Mouse (Mus musculus) CD8-positive naive resting alpha-beta T cell, adult 2 months (primary cell): ENCODE measurements around the gene Map6.

Source experiments
- DNase-seq, 2 experiments: peaks; one replicate each; pipeline ENCODE4 v3.0.0; 2022; ENCODE audit warnings: low read depth in 2 of 2, low spot score in 2 of 2

Map6 gene

DNA sequence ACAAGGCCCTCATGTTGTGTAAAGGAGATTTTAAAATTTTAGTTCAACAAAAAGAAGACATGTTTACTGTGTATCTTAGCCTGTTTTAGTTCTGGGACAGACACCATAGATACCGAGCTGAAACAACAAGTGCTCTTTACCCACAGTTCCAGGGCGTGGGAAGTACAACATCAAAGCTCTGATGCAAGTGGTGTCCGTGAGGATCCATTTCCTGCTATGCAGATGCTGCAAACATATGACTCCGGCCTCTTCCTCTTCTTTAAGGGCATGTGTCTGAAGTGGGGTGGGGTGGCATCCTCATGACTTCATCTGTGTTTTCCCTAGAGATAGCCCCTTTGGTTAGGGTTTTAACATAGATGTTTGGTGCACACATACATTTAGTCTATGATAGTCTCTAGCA, 3.7 kb upstream of the Map6 start:
- no peak for DNase-seq

DNA sequence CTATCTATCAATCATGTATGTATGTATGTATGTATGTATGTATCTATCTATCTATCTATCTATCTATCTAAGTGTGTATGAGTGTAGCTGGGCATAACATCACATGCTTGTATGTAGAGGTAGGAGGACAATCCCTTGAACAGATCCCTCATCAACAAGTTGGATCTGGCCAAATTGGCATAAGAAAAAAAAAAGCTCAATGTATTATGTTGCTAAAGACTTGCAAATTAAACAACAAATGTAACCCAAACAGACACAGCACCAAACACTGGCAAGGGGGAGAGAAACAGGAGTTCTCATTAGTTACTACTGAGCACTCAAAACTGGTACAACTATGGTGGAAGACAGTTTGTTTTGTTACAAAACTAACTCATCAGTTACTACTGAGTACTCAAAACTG, 2.6 kb upstream of the Map6 start:
- DNase-seq: no peak

DNA sequence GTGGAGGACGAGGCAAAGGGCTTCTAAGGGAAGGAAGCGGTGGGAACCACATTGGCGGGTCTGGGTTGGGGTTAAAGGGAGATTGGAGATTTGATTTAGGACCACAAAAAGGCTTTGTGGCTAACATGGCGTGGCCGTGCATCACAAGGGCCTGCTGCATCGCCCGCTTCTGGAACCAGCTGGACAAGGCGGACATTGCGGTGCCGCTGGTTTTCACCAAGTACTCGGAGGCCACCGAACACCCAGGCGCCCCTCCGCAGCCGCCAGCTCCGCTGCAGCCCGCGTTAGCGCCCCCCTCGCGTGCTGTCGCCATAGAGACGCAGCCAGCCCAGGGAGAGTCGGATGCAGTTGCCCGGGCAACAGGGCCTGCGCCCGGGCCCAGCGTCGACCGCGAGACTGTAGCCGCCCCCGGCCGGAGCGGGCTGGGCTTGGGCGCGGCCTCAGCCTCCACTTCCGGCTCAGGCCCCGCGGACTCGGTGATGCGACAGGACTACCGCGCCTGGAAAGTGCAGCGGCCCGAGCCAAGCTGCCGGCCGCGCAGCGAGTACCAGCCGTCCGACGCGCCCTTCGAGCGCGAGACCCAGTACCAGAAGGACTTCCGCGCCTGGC, 754 bp downstream of the Map6 start:
- no peak for DNase-seq

DNA sequence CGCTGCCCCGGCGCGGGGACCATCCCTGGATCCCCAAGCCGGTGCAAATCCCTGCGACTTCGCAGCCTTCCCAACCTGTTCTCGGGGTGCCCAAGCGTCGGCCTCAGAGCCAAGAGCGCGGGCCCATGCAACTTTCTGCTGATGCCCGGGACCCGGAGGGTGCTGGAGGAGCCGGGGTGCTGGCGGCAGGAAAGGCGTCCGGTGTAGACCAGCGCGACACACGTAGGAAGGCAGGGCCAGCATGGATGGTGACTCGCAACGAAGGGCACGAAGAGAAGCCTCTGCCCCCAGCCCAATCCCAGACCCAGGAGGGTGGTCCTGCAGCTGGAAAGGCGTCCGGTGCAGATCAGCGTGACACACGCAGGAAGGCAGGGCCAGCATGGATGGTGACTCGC, 1.3 kb downstream of the Map6 start:
- DNase-seq: no peak

DNA sequence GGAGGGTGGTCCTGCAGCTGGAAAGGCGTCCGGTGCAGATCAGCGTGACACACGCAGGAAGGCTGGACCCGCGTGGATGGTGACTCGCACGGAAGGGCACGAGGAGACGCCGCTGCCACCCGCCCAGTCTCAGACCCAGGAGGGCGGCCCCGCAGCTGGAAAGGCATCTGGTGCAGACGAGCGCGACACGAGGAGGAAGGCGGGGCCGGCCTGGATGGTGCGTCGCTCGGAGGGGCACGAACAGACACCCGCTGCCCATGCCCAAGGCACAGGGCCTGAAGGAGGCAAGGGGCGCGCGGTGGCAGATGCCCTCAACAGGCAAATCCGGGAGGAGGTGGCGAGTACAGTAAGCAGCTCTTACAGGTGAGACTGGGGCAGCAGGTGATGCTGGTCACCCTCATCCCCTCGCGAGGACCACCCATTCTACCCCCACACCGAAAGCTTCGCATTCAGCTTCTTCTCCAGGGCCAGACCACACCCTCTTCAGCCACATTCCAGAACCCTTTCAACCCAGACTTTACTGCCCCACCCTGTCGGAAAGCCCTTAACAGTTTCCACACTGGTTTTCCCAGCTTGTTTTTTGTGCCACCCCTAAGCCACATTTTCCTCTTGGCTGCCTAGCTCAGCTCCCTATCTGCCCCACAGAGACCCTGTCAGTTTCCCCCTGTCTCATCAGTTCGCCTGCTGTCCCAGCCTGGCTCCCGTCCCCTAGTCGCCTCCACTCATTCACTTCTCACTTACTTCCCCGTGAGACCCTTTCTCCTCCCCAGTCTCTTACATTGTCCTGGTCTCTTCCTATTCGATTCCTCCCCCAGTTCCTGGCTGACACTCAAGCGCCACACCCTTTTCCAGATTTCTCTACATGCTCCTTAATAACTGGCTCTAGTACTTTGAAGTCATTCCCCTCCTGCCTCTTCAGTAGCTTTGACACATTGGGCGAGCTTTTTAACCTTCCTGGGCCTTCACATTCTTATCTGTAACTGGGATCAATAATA, 2.0 kb downstream of the Map6 start:
- no peak for DNase-seq

DNA sequence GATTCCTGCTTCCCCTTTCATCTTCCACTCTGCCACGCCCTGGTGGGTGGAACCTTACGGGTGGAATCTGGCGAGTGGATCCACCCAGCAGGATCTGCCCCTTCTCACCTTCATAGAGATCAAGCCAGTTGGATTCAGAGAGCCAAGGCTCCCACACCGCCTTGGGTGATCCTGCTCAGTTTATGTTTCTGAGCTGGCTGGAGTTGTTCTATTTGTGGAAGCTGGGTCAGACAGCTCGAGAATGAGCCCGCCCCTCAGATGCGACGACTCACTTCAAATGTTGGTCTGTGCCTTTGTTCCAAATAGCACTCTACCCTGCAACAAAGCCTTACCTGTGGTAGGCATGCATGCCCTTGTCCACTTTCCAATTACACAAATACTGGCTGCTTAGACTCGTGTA, 4.4 kb downstream of the Map6 start:
- no peak for DNase-seq

DNA sequence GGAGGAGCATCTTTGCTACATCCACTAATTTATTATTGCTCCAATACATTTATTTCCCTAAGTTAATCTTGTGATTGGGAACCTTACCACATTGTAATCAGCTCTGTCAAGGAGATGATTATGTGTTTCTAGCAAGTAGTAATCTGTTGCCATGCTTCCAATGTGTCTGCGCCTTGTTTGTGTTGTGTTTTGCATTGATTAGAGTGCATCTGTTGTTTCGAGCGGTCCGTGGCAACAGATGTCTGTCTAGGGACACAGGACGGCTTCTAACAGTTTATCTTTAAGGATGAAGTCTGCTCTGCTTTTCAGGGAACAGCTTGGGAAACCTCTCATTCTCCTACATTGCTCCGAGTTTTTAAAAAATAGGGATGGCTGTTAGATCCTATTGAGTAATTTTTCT, 7.9 kb downstream of the Map6 start:
- no peak for DNase-seq

DNA sequence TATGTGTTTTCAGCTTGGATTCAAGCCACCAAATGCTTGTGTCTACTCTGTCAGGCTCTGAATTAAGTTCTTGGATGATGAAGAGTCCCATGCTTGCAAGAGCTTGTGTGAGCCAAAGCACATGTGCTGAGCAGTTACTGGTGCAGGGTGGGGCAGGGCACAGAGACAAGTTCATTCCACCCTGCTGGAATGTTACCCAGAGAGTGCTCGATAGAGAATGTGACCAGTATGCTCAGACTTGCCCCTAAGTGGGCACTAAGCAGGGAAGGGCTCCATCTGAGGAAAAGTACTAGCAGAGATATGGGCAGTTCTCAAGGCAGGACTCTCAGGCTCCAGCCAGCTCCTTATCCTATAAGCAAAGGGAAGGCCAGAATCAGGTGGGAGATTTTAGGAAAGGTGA, 9.4 kb downstream of the Map6 start:
- no peak for DNase-seq

DNA sequence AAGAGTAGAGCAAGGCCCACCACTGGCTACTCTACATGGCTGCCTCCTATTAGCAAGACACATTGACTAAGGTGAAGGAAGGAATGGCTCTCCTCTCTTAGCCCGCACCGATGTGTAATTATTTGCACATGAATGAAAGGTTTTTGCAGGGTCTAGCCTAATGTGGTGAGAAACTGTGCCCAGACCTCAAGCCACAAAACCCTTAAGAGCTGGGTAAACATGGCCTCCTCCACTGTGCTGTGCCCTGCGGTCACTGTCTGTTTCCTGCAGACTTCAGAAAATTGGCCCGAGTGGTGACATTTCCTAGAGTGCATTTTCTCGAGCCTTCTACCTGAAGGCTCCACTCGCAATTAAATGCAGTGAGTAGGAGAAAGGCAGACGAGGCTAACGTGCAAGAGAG, 11.1 kb downstream of the Map6 start:
- no peak for DNase-seq

DNA sequence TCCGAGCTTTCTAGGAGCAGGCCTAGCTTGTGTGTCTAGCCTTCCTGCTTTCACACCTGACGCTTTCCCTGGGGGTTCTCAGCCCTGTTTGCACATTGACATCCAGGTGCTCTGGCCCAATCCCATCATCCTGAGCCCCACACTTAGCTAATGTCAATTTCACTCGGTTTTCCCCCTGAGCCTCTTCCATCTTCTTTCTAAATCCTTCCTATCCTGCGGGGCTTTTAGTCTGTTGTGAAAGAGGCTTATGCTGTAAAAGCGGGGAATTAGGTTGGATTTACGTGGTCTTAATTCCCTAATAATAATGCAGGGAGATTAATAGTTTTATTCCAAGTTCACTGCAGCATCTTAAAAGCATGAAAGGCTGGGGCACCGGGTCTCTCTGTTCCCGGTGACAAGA, 12.3 kb downstream of the Map6 start:
- DNase-seq: no peak

DNA sequence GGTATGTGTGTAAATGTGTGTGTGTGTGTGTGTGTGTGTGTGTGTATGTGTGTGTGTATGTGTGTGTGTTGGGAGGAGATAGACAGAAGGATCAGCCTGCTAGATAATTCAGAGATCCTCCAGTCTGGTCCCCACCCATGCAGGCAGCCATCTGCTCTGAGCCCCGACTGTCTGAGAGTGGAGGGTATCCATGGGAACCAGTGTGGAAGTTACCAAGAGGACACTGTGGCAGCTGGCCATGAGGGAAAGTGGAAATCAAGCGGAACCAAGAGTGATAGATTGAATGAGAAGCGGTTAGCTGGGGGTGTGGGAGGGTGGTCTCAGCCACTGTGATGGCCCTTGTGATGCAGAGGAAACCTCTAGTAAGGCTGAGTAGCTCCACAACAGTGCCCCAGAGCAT, 20.0 kb downstream of the Map6 start:
- DNase-seq: no peak

DNA sequence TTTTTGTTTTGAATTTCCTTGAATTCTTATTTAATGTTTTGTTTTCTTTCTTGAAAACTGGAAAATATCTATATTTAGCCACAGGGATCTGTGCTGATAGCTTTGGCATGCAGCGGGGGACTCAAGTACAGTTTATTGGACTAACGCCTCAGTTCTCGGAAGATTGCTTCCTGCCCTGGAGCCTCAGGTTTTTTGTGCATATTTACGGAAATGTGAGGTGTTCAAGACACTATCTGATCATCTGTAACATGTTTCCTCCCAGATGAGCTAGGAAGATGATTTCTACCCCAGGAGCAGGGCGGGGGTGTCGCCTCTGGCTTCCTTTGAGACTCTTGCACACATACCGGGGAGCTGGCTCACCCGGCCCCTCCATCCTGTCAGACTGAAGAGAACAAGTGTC, 22.8 kb downstream of the Map6 start:
- no peak for DNase-seq

DNA sequence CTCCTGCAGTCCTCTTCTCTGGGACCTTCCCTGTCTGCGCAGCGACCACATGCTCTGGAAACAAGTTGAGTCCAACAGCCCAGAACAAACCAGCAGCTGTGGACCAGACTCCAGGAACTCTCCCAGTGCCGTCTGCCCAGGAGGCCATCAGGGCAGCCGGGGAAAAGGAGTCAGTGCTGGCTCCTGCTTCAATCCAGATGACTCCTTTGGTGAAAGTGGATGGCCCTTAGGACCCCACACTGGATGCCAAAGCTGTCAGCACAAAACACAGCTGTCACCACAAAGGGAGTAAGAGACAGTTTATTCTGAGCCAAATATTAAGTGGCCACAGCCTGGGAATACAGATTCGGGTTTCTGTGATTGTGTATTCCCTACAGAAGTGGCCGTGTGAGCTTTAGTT, 23.7 kb downstream of the Map6 start:
- DNase-seq: no peak

DNA sequence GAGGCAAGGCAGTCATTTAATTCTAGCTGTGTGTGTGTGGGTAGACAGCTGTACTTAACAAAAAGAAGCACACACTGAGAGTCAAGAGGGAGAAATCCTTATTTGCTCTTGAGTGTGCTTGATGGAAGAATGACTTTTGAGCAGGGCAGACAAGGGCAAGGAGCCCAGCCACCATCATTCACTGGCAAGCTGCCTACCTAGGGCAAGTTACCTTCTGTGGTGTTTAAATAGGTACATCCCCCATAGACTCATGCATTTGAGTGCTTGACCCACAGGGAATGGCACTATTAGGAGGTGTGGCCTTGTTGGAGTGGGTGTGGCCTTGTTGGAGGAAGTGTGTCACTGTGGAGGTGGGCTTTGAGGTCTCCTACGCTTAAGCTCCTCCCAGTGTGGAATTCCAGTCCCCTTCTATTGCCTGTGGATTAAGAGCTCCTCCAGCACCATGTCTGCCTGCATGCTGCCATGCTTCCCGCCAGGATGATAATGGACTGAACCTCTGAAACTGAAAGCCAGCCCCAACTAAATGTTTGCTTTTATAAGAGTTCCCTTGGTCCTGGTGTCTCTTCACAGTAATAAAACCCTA, 27.0 kb downstream of the Map6 start:
- DNase-seq: no peak

DNA sequence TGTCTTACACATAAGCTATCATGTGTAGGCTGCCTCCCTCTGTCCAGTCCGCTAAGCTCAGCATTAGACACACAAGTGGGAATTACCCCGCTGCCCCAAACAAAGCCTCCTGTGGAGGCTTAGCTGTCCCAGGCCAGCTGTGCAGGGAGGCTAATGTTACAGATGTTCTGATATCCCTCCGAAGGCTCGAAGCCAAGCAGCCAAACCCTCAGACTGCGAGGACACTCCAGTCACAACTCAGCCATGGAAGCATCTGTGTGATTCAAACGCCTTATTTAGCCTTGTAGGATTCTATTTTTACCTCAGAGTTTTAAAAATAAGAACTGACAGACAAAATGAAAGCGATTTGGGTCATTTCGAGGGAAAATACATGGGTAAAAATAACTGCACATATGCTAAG, 27.9 kb downstream of the Map6 start:
- DNase-seq: no peak

DNA sequence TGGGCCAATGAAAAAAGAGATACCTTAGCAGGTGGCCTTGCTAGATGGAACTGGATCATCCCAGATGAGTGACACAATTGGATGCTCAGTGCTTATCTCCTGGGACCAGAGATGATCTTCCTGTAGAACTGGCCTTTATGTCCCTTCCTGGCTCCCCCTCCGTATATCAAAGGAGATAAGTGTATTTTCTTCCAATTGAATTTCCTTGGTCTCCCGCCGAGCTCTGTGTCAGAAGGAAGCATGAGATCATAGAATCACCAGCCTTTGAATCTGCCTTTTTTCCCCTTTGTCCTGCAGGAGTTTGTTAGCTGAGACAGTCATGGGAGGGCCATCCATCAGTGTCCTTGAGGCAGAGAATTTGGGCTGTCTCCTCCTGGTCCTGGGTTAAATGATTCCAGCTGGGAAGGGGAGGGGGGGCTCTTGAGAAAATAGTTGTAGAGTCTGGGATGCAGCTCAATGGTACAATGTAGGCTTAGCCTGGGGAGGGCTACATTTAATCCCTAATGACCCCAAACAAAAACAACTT, 33.5 kb downstream of the Map6 start:
- no peak for DNase-seq

DNA sequence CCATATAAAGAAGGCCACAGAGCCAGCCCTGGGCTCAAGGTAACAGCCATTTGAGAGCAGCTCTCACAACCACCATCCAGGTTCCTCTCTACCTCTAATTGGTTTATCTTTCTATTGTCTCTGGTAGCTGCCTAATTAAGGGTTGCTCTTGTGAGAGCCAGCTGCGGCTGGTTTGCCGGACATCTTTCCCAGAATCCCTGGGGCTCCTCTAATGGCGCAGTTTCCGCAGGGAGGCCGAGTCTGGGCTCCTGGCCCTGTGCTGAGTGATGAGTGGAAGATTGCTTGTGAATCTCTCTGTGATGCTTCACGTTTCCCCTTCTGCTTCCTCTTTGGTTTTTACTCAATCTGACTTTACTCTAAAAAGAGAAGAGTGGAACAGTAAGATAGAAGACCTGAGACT, 36.8 kb downstream of the Map6 start:
- DNase-seq: no peak

DNA sequence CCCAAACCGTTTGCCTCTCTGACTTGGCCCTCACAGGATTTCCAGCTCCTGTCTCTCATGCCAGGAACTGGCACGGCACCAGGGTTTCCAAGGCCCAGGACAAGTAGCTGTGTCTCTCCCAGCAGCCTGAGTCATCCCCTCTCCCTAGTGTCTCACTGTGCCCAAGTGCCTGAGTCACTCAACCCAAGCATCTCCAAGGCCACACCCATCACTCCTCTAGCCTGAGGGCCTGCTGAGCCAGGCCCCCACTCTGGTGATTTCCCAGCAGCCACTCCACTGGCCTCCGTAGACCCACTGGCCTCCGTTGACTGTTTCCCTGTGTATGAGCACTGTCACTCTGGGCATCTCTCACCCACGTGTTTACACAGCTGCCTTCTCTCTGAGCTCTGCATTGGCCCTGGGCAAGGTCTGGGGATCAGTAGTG, 37.7 kb downstream of the Map6 start:
- no peak for DNase-seq

DNA sequence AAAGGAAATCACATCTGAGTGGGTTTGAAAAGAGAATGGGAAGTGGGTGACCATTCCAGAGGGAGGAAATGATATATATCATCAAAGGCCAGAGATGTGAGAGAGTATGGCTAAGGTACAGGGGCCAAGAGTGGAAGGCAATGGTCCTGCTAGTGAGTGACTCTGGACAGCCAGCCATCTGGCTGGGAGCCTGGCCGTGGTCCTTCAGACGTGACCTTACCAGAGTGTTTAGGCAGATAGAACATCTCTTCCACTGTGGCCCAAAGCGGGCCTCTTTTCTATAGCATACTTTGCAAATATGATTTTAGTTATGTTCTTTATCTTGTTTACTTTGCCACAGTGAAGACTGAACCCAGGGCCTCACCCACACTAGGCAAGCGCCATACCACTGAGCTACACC, 38.4 kb downstream of the Map6 start:
- DNase-seq: no peak

DNA sequence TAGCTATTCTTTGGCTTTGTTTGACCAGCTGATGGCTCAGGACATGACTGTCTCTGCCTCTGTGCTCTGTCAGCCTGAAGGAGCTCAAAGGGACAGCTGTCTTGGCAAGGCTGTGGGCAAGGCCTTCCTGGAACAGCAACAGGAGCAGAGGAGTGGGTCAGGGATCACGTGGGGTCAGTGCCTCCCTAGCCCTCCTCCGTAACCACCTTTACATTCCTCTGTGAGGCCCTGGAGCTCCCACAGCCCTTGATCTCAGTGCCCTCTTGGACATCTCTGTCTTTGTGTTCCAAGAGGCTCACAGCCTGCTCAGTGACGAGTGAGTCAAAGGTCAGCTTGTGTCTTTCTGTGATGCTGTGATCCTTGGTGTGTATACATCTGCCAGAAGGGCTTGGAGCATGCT, 39.4 kb downstream of the Map6 start:
- no peak for DNase-seq

DNA sequence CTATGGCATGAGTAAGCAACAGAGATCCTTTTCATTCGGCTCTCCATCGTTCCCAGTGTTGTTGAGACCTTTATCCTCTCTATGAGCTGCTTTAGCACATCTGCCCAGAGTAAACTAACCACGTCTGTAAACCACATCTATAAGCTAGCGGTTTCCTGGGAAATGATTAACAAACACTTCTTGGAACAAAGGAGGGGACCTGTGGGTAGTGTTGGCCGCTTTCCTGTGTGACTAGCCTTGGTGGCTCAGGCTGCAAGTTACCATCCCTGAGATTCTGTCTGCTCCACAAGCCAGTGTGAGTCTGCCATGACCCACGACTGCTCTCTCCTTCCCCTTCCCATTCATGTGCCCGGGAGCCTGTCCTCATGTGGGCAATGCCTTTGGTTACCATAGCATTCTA, 44.2 kb downstream of the Map6 start:
- no peak for DNase-seq

DNA sequence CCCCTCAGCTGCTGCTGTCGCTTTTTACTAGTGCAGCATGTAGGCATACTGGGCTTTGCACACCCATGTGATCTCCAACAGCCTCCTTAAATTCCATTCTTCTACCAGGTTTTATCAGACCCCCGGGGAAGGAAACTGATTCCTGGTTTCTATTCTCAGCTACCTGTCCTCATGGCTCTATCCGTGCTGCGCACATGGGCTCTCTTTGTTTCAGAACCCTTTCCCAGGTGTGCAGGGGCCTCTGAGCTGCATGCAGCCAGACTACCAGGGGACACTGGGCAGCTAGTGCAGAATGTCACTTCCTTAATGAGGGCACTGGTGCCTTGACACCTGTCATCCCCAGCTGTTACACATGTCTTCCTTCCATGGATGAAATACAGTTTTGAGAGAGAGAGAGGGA, 44.8 kb downstream of the Map6 start:
- no peak for DNase-seq
